Mouse (Mus musculus) liver (tissue): ENCODE results near the gene Rimbp2.

ENCODE experiments used
- DNase-seq: peaks from one replicate; pipeline ENCODE4 v3.0.0-alpha.2; 2020; ENCODE audit warnings: mixed read lengths

Rimbp2 gene

DNA sequence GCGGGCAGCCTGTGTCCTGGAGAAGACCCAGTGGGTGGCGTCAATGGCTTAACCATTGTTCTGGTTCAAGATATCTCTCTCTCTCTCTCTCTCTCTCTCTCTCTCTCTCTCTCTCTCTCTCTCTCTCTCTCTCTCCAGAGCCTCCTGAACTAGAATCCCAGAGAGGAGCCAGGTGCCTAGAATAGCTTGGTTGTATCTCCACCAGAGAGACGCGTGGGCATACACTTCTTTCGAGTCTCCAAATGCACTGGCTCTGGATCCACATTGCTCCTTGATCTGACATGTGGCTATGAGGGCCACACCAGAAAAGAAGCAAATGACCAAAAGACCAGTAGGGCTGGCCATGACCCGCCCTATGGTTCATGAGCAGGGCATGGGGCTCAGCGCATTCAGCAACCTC, 116.2 kb downstream of the Rimbp2 start:
- no peak for DNase-seq

GRCm38 (mm10) chr5:128834126-128834525, 119.2 kb downstream of the Rimbp2 start:
- no peak for DNase-seq

DNA sequence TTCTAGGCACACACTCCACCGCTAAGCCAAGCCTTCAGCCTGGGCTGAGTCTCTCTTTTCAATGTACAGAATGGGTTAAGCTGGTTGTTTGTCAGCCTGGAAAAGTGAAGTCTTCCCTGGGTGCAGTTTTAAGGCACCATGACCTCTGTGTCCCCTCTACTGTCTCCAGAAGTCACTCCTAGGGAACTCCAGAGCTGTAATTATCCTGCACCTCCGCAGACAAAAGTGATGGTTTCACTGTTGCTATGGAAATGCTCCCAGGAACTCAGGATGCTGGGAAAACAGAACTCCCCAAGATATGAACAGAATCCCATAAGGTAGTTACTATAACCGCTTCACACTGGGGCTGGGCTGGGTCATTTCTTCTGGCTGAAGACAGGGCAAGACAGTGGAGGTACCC, 130.4 kb downstream of the Rimbp2 start:
- DNase-seq = no peak

GRCm38 (mm10) chr5:128819638-128820285, 133.5 kb downstream of the Rimbp2 start:
- no peak for DNase-seq

GRCm38 (mm10) chr5:128815629-128816028, 137.7 kb downstream of the Rimbp2 start:
- no peak for DNase-seq

DNA sequence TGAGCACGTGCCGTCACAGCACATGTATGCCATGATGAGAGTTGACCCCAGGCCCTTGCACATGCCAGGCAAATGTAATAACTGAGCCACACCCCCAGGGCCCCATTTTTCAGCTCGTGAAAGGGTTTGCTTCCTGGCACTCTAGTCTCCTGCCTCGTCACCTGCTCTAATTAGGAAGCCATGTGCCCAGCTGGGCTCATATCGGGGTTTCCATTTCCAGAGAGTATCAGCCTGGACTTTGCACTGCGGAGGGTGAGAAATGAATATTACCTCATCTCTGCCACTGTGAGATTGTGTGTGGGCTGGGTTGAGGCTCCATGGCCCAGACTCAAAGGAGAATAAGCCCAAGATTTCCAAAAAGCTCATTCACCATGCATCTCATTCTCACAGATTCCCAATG, 138.2 kb downstream of the Rimbp2 start:
- DNase-seq = no peak

DNA sequence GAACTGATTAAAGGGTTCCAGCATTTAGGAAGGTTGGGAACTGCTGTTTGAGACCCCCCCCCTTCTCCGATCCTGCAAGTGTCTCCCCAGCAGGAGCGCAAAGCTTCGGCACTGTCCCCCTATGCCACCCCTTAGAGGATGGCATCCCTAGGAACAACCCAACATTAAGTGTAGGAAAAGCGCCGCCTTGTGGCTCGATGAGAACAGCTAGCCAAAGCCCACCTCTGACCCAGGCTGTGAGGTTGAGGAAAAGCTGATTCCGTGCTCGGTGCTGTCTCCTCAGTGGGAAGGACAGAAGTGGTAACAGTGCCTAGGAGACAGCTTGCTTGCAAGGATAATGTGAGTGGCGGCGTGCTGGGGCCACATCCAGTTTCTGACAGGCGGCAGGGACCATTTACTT, 140.2 kb downstream of the Rimbp2 start:
- DNase-seq = no peak

DNA sequence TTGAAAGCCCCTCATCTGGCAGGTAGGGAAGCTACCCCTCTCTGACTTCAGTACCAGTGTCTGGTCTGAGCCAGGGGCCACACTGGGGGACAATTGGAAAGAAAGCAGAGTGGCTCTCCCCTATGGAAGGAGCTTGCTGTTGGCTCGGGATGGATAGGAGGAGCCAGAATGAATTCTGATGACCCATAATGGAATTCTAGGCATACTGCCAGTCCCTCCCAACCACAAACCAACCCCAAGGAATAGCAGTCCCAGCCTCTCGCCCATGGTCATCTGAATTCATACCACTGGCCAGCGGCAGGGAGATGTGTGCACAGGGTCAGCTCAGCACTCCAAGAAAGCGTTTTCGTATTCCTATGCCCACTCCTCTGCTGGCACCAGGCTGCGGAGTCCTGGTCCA, 141.9 kb downstream of the Rimbp2 start:
- DNase-seq = no peak

DNA sequence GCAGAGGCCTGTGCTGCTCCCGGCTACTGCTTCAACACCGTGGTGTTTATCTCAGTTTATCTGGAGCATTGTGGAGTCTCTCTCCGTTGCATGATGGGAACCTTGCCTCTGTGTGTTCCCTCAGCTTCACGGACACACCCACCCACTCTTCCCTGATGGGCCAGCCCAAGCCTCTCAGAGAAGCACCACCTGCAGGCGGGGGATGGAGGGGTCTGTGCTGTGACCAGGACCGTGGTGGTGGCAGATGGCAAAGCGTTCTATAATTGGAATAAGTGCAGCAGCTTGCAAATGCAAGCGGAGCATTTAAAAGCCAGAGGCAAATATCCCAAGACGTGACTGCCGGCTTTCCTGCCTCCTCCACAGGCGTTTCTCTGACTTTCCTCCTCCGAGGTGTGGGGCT, 143.3 kb downstream of the Rimbp2 start:
- DNase-seq = no peak

GRCm38 (mm10) chr5:128809406-128809805, 143.9 kb downstream of the Rimbp2 start:
- no peak for DNase-seq

DNA sequence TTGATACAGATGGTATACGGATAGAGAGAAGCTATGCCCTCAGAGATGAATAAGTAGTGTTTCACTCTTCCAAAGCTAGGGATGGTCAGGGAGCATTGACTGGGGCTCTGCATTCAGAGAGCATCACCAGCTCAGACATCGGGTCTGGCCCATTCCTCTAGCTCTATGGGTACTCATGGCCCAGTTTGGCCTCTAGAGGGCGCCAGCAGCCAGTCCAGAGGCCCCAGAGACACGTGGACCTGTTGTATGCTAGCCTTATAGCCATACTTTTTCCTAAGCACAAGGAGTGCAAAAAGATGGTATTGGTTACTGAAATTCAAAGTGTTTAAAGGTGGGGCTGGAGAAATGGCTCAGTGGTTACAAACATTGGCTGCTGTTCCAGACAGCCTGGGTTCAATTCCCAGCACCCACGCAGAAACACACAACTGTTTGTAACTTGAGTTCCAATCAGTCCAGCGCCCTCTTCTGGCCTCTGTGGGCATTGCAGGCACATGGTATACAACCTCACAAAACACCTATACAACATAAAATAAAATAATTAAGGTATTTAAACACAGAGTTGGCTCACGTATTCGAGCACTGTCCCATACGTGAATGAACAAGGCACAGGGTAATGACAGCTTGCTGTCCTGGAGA, 144.6 kb downstream of the Rimbp2 start:
- peak; percentile 24 for DNase-seq

DNA sequence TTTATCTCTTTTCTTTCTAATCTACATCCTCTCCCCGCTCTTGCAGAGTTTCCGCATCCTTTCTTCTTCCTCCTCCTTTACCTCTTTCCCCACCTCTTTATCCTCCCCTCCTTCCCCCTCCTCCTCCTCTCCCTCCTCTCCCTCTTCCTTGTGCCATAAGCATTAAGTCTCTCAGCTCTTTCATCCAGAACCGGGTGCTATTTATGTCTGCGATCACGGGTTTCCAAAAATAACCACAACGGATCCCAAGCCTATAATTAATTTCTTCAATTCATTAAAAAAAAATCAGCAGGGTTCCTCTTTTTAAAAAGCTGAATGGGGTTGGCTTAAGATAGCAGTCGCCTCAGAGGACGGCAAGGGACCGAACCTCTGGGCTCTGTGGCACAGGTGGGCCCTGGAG, 145.9 kb downstream of the Rimbp2 start:
- no peak for DNase-seq

DNA sequence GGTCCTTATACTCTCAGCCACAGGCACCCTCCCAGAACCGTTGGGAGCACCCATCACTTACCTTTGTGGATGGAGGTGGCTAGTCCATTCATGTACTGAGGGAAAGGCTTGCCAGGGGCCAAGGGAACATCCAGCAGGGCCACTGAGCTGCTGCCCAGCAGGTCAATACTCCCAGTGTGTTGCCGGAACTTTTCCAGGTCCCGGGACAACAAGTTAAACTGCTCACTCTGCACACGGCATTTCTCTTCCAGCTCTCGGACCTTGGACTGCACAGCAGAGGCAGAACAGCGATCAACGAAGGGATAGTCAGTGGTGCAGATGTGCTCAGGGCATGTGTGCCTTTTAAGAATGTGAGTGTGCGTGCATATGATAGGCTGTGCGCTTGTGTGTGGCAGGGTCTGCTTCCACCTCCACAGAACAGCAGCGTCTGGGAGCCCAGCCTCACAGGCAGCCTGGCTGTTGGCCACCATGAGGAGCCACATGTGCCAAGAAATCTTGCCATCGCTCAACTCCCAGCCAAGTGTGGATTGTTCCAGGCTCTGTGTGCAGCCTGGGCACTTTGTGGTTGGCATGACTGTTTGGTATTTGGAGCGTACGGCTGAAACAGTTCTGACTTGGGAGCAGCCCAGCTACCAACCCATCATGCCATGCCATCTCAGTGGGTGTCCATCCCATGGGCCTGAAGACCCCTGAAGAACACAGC, 146.8 kb downstream of the Rimbp2 start:
- no peak for DNase-seq

- DNase-seq = no peak
These were observed 148.2 kb downstream of the Rimbp2 start for GRCm38 (mm10) chr5:128805092-128805491.

DNA sequence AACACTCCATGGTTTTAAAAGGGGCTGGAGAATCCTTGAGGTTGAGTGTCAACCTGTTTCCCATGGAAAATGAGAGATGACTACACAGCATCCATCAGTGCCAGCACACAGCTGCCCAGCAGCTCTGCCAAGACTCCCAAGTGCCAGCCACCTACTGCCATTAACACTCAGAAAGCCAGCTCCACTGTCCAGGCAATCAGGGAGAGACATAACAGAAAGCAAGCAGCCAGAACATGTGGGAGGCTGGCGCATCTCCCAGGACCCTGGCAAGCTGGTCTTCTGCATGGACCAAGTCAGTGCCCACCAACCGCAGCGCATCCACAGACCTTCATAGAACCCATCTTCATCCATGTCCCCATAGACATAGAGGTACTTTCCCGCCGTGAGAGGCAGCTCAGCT, 152.7 kb downstream of the Rimbp2 start:
- no peak for DNase-seq

DNA sequence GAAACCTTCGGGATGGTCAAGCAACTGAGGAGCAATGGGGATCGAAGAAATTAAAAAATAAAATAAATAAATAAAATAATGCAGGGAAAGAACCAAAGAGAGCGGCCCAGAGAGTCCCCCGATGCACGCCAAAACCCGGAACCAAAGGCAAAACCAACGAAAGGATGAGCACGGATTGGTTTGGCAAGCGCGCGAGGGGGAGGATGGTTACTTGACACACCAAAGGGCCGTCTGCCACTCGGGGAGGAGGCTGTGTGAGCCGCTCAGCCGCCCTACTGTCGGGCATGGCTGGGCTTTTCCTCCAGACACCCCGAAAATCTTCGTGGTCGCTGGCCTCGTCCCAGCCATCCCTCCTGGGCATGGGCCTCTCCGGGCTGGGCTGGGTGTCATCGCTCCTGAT, 171.7 kb downstream of the Rimbp2 start:
- no peak for DNase-seq

DNA sequence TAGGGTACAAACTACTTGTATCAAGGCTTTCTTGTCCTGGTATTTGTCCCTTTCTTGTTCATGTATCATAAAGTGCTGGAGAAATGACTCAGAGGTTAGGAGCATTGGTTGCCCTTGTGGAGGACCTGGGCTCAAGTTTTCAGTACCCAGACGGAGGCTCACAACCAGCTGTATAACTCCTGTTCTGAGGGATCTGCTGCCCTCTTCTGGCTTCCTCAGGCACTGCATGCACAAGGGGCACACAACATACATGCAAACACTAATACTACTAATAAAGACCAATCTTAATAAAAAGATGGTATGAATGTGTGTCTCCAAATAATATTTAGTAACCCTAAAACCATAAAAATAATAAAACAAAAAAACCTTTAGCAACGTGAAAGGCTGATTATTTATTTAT, 176.9 kb downstream of the Rimbp2 start:
- DNase-seq = no peak

DNA sequence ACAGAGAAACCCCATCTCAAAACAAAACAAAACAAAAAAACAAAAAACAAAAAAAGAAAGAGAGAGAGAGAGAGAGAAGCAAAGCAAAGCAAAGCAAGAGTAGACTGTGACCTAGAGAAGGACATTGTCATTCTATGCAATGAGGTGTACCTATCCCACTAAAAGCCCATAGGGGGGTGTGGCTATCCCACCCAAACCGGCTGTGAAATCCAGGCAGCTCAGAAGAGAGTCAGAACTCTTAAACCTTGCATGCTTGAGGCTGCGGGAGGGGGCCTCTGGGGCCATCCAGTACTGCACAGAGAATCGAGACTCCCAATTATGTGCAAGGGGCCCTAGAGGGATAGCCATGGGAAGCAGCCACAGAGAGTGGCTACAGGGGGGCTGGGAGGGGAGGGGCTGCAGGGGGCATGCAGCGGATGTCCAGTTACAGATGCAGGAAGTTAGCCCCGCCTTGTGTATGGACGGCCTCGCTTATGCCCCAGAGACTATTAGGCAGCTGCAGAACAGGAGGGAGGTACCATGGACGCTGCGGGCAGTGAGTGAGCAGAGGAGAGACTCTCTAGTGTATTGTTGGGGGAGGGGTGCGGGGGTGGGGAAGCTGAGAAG, 184.2 kb downstream of the Rimbp2 start:
- peak; percentile 7 for DNase-seq

- no peak for DNase-seq
These were observed 192.2 kb downstream of the Rimbp2 start for GRCm38 (mm10) chr5:128761118-128761517.

DNA sequence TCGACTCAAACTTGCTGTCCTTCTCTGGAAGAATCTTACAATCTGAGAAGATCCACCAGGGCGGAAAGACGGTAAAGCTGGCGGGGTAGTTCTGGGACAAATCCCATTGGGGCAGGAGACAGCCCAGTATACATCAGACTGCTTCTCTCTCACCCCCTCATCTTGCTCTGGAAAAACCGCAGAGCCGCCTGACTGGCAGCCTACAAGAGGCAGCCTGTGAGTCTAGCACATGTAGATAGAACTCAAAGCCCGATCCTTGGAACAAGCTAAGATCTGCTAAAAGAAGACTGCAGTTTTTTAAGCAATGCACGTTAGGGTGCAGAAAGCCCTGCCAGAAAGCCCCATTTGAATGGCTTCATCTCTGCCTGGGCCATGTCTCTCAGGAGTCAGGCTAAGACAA, 207.0 kb downstream of the Rimbp2 start:
- no peak for DNase-seq

DNA sequence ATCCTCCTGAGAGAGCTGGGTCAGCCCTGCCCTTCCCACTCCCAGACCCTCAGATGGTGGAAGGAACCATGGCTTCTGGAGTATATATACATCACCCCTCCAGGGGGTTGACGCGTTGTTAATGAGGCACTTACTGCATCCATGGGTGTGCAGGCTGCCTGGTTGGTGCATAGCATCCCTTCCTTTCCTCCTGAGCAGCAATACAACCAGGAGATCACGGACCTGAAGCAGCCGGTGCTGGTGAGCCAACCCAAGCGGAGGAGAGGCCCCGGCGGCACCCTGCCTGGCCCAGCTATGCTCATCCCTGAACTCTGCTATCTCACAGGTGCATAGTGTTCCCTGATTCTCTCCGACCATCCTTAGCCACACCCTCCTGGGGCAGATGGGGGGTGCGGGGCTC, 208.1 kb downstream of the Rimbp2 start:
- DNase-seq = no peak

- DNase-seq = no peak
These were observed 208.9 kb downstream of the Rimbp2 start for GRCm38 (mm10) chr5:128744351-128744750.

DNA sequence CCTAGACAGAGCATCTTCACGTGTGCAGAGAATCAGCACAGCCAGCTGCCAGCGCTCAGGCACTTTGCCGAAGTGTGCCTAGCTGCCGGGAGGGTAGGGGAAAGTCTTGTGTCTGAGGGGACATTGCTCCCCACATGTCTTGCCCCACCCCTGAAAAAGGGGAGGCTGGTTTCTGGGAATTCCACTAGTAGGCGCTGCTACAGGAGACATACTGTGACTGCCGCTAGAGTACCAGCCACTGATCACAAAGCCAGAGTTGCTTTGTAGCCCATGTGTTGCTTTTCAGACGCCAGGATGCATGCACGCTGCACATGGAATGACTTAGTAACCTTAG, 213.5 kb downstream of the Rimbp2 start:
- no peak for DNase-seq

GRCm38 (mm10) chr5:128739168-128739837, 214.0 kb downstream of the Rimbp2 start:
- no peak for DNase-seq
